Mouse (Mus musculus) heart, embryonic 12.5 days (tissue): ENCODE results near the gene Dnm2. TPM values are rescaled to one million over a fixed set of nuclear protein-coding genes. Genes with fewer than 3 reads are reported as not detected.

Experiments used
- ATAC-seq: fragments of 200-750 bp; cut with Nextera tagmentation; 2 replicates; pipeline ENCODE4 v1.8.0; 2017; ENCODE audit warnings: moderate TSS enrichment, moderate library complexity; ENCODE audit not compliant: insufficient number of reproducible peaks, low FRiP score
- H3K27ac ChIP-seq: fragments of 300-500 bp; sonication (generic); 2 replicates; pipeline ENCODE4 v1.5.1; 2016; ENCODE audit warnings: mild to moderate bottlenecking, moderate library complexity; ENCODE audit not compliant: poor library complexity, severe bottlenecking
- H3K27me3 ChIP-seq: fragments of 300-500 bp; sonication (generic); replicated peaks from 2 replicates; pipeline ENCODE4 v1.6.1; 2016; ENCODE audit warnings: mild to moderate bottlenecking, moderate library complexity
- H3K36me3 ChIP-seq: fragments of 300-500 bp; sonication (generic); 2 replicates; pipeline ENCODE4 v1.6.1; 2016; ENCODE audit warnings: mild to moderate bottlenecking, moderate library complexity
- H3K4me1 ChIP-seq: fragments of 300-500 bp; sonication (generic); replicated peaks from 2 replicates; pipeline ENCODE4 v1.6.1; 2016; ENCODE audit warnings: mild to moderate bottlenecking
- H3K4me2 ChIP-seq: fragments of 300-500 bp; sonication (generic); 2 replicates; pipeline ENCODE4 v1.6.1; 2016; ENCODE audit warnings: mild to moderate bottlenecking, moderate library complexity
- H3K4me3 ChIP-seq: fragments of 300-500 bp; sonication (generic); 2 replicates; pipeline ENCODE4 v1.5.1; 2016; ENCODE audit warnings: mild to moderate bottlenecking
- H3K9ac ChIP-seq: fragments of 300-500 bp; sonication (generic); 2 replicates; pipeline ENCODE4 v1.6.1; 2016; ENCODE audit warnings: mild to moderate bottlenecking, moderate library complexity
- H3K9me3 ChIP-seq: fragments of 300-500 bp; sonication (generic); replicated peaks from 2 replicates; pipeline ENCODE4 v1.6.1; 2016; ENCODE audit warnings: mild to moderate bottlenecking, moderate library complexity
- WGBS: fragments of 180-500 bp; shearing (Covaris S2); methylation state at CpG from one replicate; pipeline ENCODE4 v1.1.7; 2016; 5-methylcytosine and 5-hydroxymethylcytosine counted together
- polyA plus RNA-seq: library from polyadenylated mRNA; unstranded; fragments of >200 nt; fragmentation: Nextera tagmentation; extraction: Ambion mirVana; gene quantifications from 2 replicates; pipeline ENCODE4 v1.2.1, GENCODE M21; 2016

The Dnm2 gene
- polyA plus RNA-seq, 1 experiment from 2014 or later, result 83.8 TPM

- Histone ChIP-seq H3K36me3 (peaks cover 42% of the 10 kb centered on the region), H3K4me1 (peaks cover 8% of the 10 kb centered on the region), H3K27ac (no peak overlapping the region), H3K4me3 (no peak overlapping the region), H3K4me2 (no peak overlapping the region), H3K9ac (no peak overlapping the region), H3K27me3 (no peaks in the 10 kb centered on the region), H3K9me3 (no peaks in the 10 kb centered on the region)
- no peak for ATAC-seq
- 11% methylated on average over 4 of the region's 4 CpGs for WGBS
Observed at GRCm38 (mm10) chr9:21407951-21408350, 16.8 kb upstream of the Dnm2 start.

- peaks cover 7% of the 10 kb centered on the region for H3K4me1 ChIP-seq
- no peak overlapping the region for H3K4me2 ChIP-seq
- no peak overlapping the region for H3K9ac ChIP-seq
- no peak overlapping the region for H3K4me3 ChIP-seq
- H3K27me3 ChIP-seq, result no peaks in the 10 kb centered on the region
- peaks cover 35% of the 10 kb centered on the region for H3K36me3 ChIP-seq
- no peaks in the 10 kb centered on the region for H3K9me3 ChIP-seq
- H3K27ac ChIP-seq, result no peak overlapping the region
- WGBS, result 69% methylated on average over 7 of the region's 7 CpGs
- no peak for ATAC-seq
Observed at GRCm38 (mm10) chr9:21408624-21409023, 16.1 kb upstream of the Dnm2 start.

GRCm38 (mm10) chr9:21409592-21410317, 15.0 kb upstream of the Dnm2 start:
- no peak for ATAC-seq
- no peaks in the 10 kb centered on the region for H3K9me3 ChIP-seq
- H3K4me2 ChIP-seq, result no peak overlapping the region
- WGBS, result 37% methylated on average over 9 of the region's 9 CpGs
- peaks cover 7% of the 10 kb centered on the region for H3K4me1 ChIP-seq
- H3K36me3 ChIP-seq, result peaks cover 35% of the 10 kb centered on the region
- H3K27ac ChIP-seq, result no peak overlapping the region
- H3K4me3 ChIP-seq, result no peak overlapping the region
- H3K27me3 ChIP-seq, result no peaks in the 10 kb centered on the region
- H3K9ac ChIP-seq, result no peak overlapping the region

- H3K9me3 ChIP-seq, result no peaks in the 10 kb centered on the region
- ATAC-seq, result peak; percentile 96
- WGBS, result 1% methylated on average over 52 of the region's 53 CpGs
- peaks cover 31% of the 10 kb centered on the region for H3K36me3 ChIP-seq
- peak within 1 kb of the TSS; percentile 84 for H3K9ac ChIP-seq
- peaks cover 7% of the 10 kb centered on the region for H3K4me1 ChIP-seq
- peak within 1 kb of the TSS; percentile 17; the same call in 1 of the 2 replicates for H3K27ac ChIP-seq
- H3K4me3 ChIP-seq, result peak within 1 kb of the TSS; percentile 75
- H3K27me3 ChIP-seq, result no peaks in the 10 kb centered on the region
- peak within 1 kb of the TSS; percentile 98 for H3K4me2 ChIP-seq
Observed at GRCm38 (mm10) chr9:21411669-21412550, 12.8 kb upstream of the Dnm2 start, which contains the start of gene Qtrt1. Gene Qtrt1 (plus strand): TSS chr9:21411837.

GRCm38 (mm10) chr9:21417866-21418265, 6.8 kb upstream of the Dnm2 start:
- ATAC-seq, result no peak
- no peak overlapping the region for H3K27ac ChIP-seq
- H3K36me3 ChIP-seq, result peaks cover 72% of the 10 kb centered on the region
- WGBS, result 90% methylated on average over 2 of the region's 2 CpGs
- no peak overlapping the region for H3K9ac ChIP-seq
- H3K27me3 ChIP-seq, result no peaks in the 10 kb centered on the region
- H3K4me1 ChIP-seq, result no peaks in the 10 kb centered on the region
- H3K9me3 ChIP-seq, result no peaks in the 10 kb centered on the region
- no peak overlapping the region for H3K4me3 ChIP-seq
- H3K4me2 ChIP-seq, result no peak overlapping the region

GRCm38 (mm10) chr9:21419646-21420045, 5.1 kb upstream of the Dnm2 start:
- no peak for ATAC-seq
- Histone ChIP-seq H3K27me3 (no peaks in the 10 kb centered on the region), H3K9ac (no peak overlapping the region), H3K4me1 (0 out of 2 replicates have a peak, but pooled peaks cover 3% of the 10 kb centered on the region), H3K9me3 (no peaks in the 10 kb centered on the region), H3K4me3 (no peak overlapping the region), H3K4me2 (no peak overlapping the region), H3K27ac (no peak overlapping the region), H3K36me3 (peaks cover 62% of the 10 kb centered on the region)
- WGBS, result 87% methylated on average over 2 of the region's 2 CpGs

GRCm38 (mm10) chr9:21425556-21425945, 843 bp downstream of the Dnm2 start:
- H3K4me3 ChIP-seq, result peak overlapping the region; percentile 76
- 3% methylated on average over 6 of the region's 6 CpGs for WGBS
- H3K9me3 ChIP-seq, result no peaks in the 10 kb centered on the region
- peak overlapping the region; percentile 86 for H3K9ac ChIP-seq
- H3K4me2 ChIP-seq, result peak overlapping the region; percentile 94
- H3K27me3 ChIP-seq, result no peaks in the 10 kb centered on the region
- ATAC-seq, result no peak
- peak overlapping the region; percentile 67 for H3K27ac ChIP-seq
- H3K36me3 ChIP-seq, result peaks cover 11% of the 10 kb centered on the region
- H3K4me1 ChIP-seq, result peaks cover 38% of the 10 kb centered on the region

- H3K27ac ChIP-seq, result peak overlapping the region; percentile 67; the same call in 1 of the 2 replicates
- WGBS, result 4% methylated on average over 1 of the region's 1 CpGs
- H3K4me2 ChIP-seq, result peak overlapping the region; percentile 94
- no peak for ATAC-seq
- peak overlapping the region; percentile 76 for H3K4me3 ChIP-seq
- peaks cover 7% of the 10 kb centered on the region for H3K36me3 ChIP-seq
- H3K9me3 ChIP-seq, result no peaks in the 10 kb centered on the region
- no peaks in the 10 kb centered on the region for H3K27me3 ChIP-seq
- peak overlapping the region; percentile 86 for H3K9ac ChIP-seq
- peaks cover 42% of the 10 kb centered on the region for H3K4me1 ChIP-seq
Observed at GRCm38 (mm10) chr9:21426013-21426412, 1.3 kb downstream of the Dnm2 start.

GRCm38 (mm10) chr9:21426525-21426924, 1.8 kb downstream of the Dnm2 start:
- Histone ChIP-seq H3K9ac (no peak overlapping the region), H3K36me3 (peaks cover 3% of the 10 kb centered on the region), H3K4me1 (peaks cover 47% of the 10 kb centered on the region), H3K4me3 (peak overlapping the region; percentile 76), H3K4me2 (peak overlapping the region; percentile 94), H3K9me3 (no peaks in the 10 kb centered on the region), H3K27me3 (no peaks in the 10 kb centered on the region), H3K27ac (no peak overlapping the region)
- WGBS, result 58% methylated on average over 2 of the region's 2 CpGs
- ATAC-seq, result no peak

GRCm38 (mm10) chr9:21427773-21428172, 3.1 kb downstream of the Dnm2 start:
- H3K27ac ChIP-seq, result no peak overlapping the region
- H3K4me1 ChIP-seq, result peaks cover 52% of the 10 kb centered on the region
- 0 out of 2 replicates have a peak, but pooled peaks cover 4% of the 10 kb centered on the region for H3K36me3 ChIP-seq
- H3K27me3 ChIP-seq, result no peaks in the 10 kb centered on the region
- no peak overlapping the region for H3K4me2 ChIP-seq
- no peak overlapping the region for H3K4me3 ChIP-seq
- no peak overlapping the region; the same call in 1 of the 2 replicates for H3K9ac ChIP-seq
- no peak for ATAC-seq
- H3K9me3 ChIP-seq, result no peaks in the 10 kb centered on the region
- 80% methylated on average over 2 of the region's 2 CpGs for WGBS

- Histone ChIP-seq H3K4me1 (peaks cover 54% of the 10 kb centered on the region), H3K9me3 (no peaks in the 10 kb centered on the region), H3K27ac (no peak overlapping the region), H3K9ac (no peak overlapping the region; the same call in 1 of the 2 replicates), H3K27me3 (no peaks in the 10 kb centered on the region), H3K4me3 (no peak overlapping the region), H3K36me3 (0 out of 2 replicates have a peak, but pooled peaks cover 4% of the 10 kb centered on the region), H3K4me2 (no peak overlapping the region)
- 77% methylated on average over 6 of the region's 6 CpGs for WGBS
- no peak for ATAC-seq
Observed at GRCm38 (mm10) chr9:21428178-21428577, 3.5 kb downstream of the Dnm2 start.
